In genomic region chr9:82854973-82855614, GRCm38 (mm10) we compare ENCODE assay signal across 22 mouse cellular contexts. TPM values are rescaled to one million over a fixed set of nuclear protein-coding genes. Genes with fewer than 3 reads are reported as not detected.
DNase-seq lines count a peak whose midpoint lies in the region; ATAC-seq and TF ChIP-seq lines count a peak whose summit lies in the region.
"Had no signal": no experiment of that assay in that cellular context is flagged by ENCODE, and none has a peak within 500 bp of the region (broad histone marks: within the 10 kb centered on the region; RNA-seq: fewer than 3 reads in every experiment).

No protein-coding gene starts in this region.

- no peaks in the 10 kb centered on the region for H3K27me3 ChIP-seq in neural tube, embryonic 12.5 days (replicated peaks)
- H3K27me3 ChIP-seq: limb, embryonic 12.5 days; midbrain, embryonic 12.5 days; Patski had no signal

- no peak overlapping the region for H3K4me3 ChIP-seq in left cerebral cortex, adult 2 months
- no peak overlapping the region for H3K4me3 ChIP-seq in neural tube, embryonic 12.5 days
- H3K4me3 ChIP-seq: embryonic facial prominence, embryonic 10.5 days; erythroblast, embryonic 14.5 days; heart, adult 2 months; limb, embryonic 12.5 days; midbrain, embryonic 12.5 days; myocyte had no signal

- no peak overlapping the region for H3K4me2 ChIP-seq in neural tube, embryonic 12.5 days (replicated peaks)
- H3K4me2 ChIP-seq: limb, embryonic 12.5 days; midbrain, embryonic 12.5 days had no signal

- H3K4me1 ChIP-seq in neural tube, embryonic 12.5 days: no peaks in the 10 kb centered on the region; the same call in 1 of the 2 replicates
- H3K4me1 ChIP-seq: embryonic facial prominence, embryonic 10.5 days; limb, embryonic 12.5 days; midbrain, embryonic 12.5 days had no signal

- intact Hi-C loops in left cerebral cortex, adult 2 months (cut with DNase I): no loop called here
- intact Hi-C loops in left cerebral cortex, postnatal 10 days (cut with DNase I): no loop called here
- intact Hi-C loops in heart, postnatal 14 days (cut with DNase I): no loop called here

- TF ChIP-seq CTCF in left cerebral cortex, adult 2 months (IDR thresholded peaks at IDR 0.05): no peak

- no peaks in the 10 kb centered on the region for H3K36me3 ChIP-seq in neural tube, embryonic 12.5 days
- H3K36me3 ChIP-seq: embryonic facial prominence, embryonic 10.5 days; limb, embryonic 12.5 days; midbrain, embryonic 12.5 days had no signal

- peak overlapping the region; percentile 55 for H3K27ac ChIP-seq in left cerebral cortex, adult 2 months
- H3K27ac ChIP-seq in neural tube, embryonic 12.5 days: no peak overlapping the region
- H3K27ac ChIP-seq: embryonic facial prominence, embryonic 10.5 days; heart, adult 2 months; limb, embryonic 12.5 days; liver, embryonic 14.5 days; midbrain, embryonic 12.5 days; stomach, postnatal 0 days had no signal

- peak; percentile 53 to 73 for DNase-seq in frontal cortex, adult 2 months (ENCODE audit: extremely low spot score in 1 of 2, low spot score in 1 of 2)
- no peak for DNase-seq in frontal cortex, postnatal 14 days (ENCODE audit: low spot score in 2 of 2)
- DNase-seq in left cerebral cortex, adult 2 months (ENCODE audit: extremely low spot score in 1 of 2, low spot score in 2 of 2): peak in 1 of 2 experiments; percentile 31
- DNase-seq in left cerebral cortex, postnatal 10 days (ENCODE audit: extremely low spot score in 1 of 2, low spot score in 2 of 2): no peak
- peak; percentile 25 to 43 for DNase-seq in thymus, postnatal 10 days (ENCODE audit: low spot score in 2 of 2)
- DNase-seq in heart, postnatal 14 days: no peak
- DNase-seq: adrenal gland, postnatal 36 days; cerebellum, postnatal 25 days; heart, adult 2 months; kidney, adult 8-10 months; kidney, postnatal 4 days; lung, postnatal 14 days had no signal

- H3K9ac ChIP-seq in neural tube, embryonic 12.5 days: no peak overlapping the region
- H3K9ac ChIP-seq: limb, embryonic 12.5 days; liver, embryonic 14.5 days; midbrain, embryonic 12.5 days had no signal

- 0 out of 2 replicates have a peak, but pooled peaks have one; percentile 43 for ATAC-seq in neural tube, embryonic 12.5 days (ENCODE audit: low FRiP score, low read depth)
- no peak for ATAC-seq in megakaryocyte progenitor cell, adult 5-6 weeks (replicated peaks; ENCODE audit: poor library complexity)

- H3K9me3 ChIP-seq in neural tube, embryonic 12.5 days: no peaks in the 10 kb centered on the region
- H3K9me3 ChIP-seq: embryonic facial prominence, embryonic 10.5 days; limb, embryonic 12.5 days; midbrain, embryonic 12.5 days had no signal

- 31% methylated on average over 3 of the region's 3 CpGs for WGBS in neural tube, embryonic 12.5 days

RNA-seq across cellular contexts. Expression of gene Irak1bp1, which starts 25.8 kb away (rescaled TPM):
- polyA plus RNA-seq in frontal cortex, adult 2 months (2012; rRNA removed): 20.9 and 21.3 TPM in 2 replicates
- 10 to 100 TPM; 16.6 to 18.6 TPM for total RNA-seq in left cerebral cortex, adult 2 months (2021)
- total RNA-seq in left cerebral cortex, postnatal 10 days (2021): 10 to 100 TPM; 22.9 to 25.5 TPM
- polyA plus RNA-seq in neural tube, embryonic 12.5 days (2016; fragmentation: Nextera tagmentation; extraction: Ambion mirVana): 27.1 and 27.7 TPM in 2 replicates
- total RNA-seq in heart, postnatal 14 days (2021): 1 to 10 TPM; 2.0 to 2.5 TPM
- 2.5 and 2.9 TPM in 2 replicates for total RNA-seq in megakaryocyte progenitor cell, adult 5-6 weeks (2015)
- 1.6 and 6.4 TPM in 2 replicates for total RNA-seq in megakaryocyte progenitor cell, adult 5-6 weeks (2017)
- polyA plus RNA-seq: erythroblast, embryonic 14.5 days had no signal

Comparison
In these comparisons a context has a peak if more than half of its experiments do, and no peak if none do; other contexts are left out.
1. DNase-seq: peak in frontal cortex, adult 2 months (2 of 2) and thymus, postnatal 10 days (2 of 2); none in frontal cortex, postnatal 14 days (0 of 2), left cerebral cortex, postnatal 10 days (0 of 2) and heart, postnatal 14 days (0 of 2).